9 mouse cellular contexts compared by ENCODE assay signal in genomic region chr1:66468704-66469020, GRCm38 (mm10). TPM values are rescaled to one million over a fixed set of nuclear protein-coding genes. Genes with fewer than 3 reads are reported as not detected.
A peak's percentile ranks its signal among the peaks of the same experiment; 100 is the strongest.
DNase-seq lines count a peak whose midpoint lies in the region; ATAC-seq and TF ChIP-seq lines count a peak whose summit lies in the region.
"Had no signal": no experiment of that assay in that cellular context is flagged by ENCODE, and none has a peak within 500 bp of the region (broad histone marks: within the 10 kb centered on the region; RNA-seq: fewer than 3 reads in every experiment).

No protein-coding gene starts in this region.

- H3K4me1 ChIP-seq in hindbrain, embryonic 14.5 days (replicated peaks; ENCODE audit: control insufficient read depth, insufficient read depth, low read length), result 0 out of 2 replicates have a peak, but pooled peaks cover 13% of the 10 kb centered on the region
- H3K4me1 ChIP-seq in olfactory bulb, adult 2 months (ENCODE audit: control insufficient read depth, insufficient read depth, low read length), result 0 out of 2 replicates have a peak, but pooled peaks cover 3% of the 10 kb centered on the region
- H3K4me1 ChIP-seq in kidney, adult 2 months (ENCODE audit: control insufficient read depth, insufficient read depth, low read length), result no peaks in the 10 kb centered on the region

- WGBS in hindbrain, embryonic 14.5 days, result 11% methylated on average over 3 of the region's 3 CpGs
- WGBS in olfactory bulb, adult 2 months, result 4% methylated on average over 3 of the region's 3 CpGs
- 32% methylated on average over 3 of the region's 3 CpGs for WGBS in kidney, adult 2 months

- peak overlapping the region; percentile 62 for H3K4me3 ChIP-seq in hindbrain, embryonic 14.5 days (replicated peaks; ENCODE audit: low read length)
- H3K4me3 ChIP-seq in olfactory bulb, adult 2 months (ENCODE audit: insufficient read depth, low read depth, low read length), result peak overlapping the region; percentile 72
- H3K4me3 ChIP-seq in kidney, adult 2 months (ENCODE audit: insufficient read depth, low read depth, low read length), result no peak overlapping the region

- H3K27me3 ChIP-seq in hindbrain, embryonic 14.5 days (ENCODE audit: control insufficient read depth, insufficient read depth, low read length), result no peaks in the 10 kb centered on the region
- H3K27me3 ChIP-seq in kidney, adult 2 months (replicated peaks; ENCODE audit: control insufficient read depth, insufficient read depth, low read length), result peaks cover 3% of the 10 kb centered on the region

- no peaks in the 10 kb centered on the region for H3K36me3 ChIP-seq in hindbrain, embryonic 14.5 days (replicated peaks; ENCODE audit: control insufficient read depth, insufficient read depth)
- H3K36me3 ChIP-seq in kidney, adult 2 months (ENCODE audit: control insufficient read depth, insufficient read depth, low read length), result no peaks in the 10 kb centered on the region

- TF ChIP-seq POLR2A in olfactory bulb, adult 2 months (IDR thresholded peaks at IDR 0.05; ENCODE audit: insufficient read depth, low read depth, low read length), result no peak
- TF ChIP-seq POLR2A in kidney, adult 2 months (IDR thresholded peaks at IDR 0.05; ENCODE audit: low read depth, low read length), result no peak

- intact Hi-C loops in left cerebral cortex, postnatal 4 days (cut with DNase I), result no loop called here

- ATAC-seq in hindbrain, embryonic 14.5 days (ENCODE audit: low FRiP score), result peak; percentile 49
- no peak for ATAC-seq in megakaryocyte, adult 5-6 weeks (ENCODE audit: poor library complexity, severe bottlenecking)

- peak; percentile 24 for DNase-seq in left cerebral cortex, postnatal 4 days
- DNase-seq in left cerebral cortex, adult 11 months (ENCODE audit: low spot score), result no peak
- DNase-seq in cerebellum, postnatal 25 days, result peak; percentile 74 to 83
- no peak for DNase-seq in hindbrain, embryonic 14.5 days (ENCODE audit: low spot score)
- DNase-seq in kidney, adult 2 months, result no peak
- no peak for DNase-seq in urinary bladder, postnatal 25 days (ENCODE audit: low spot score)

- no peak overlapping the region for H3K27ac ChIP-seq in hindbrain, embryonic 14.5 days
- peak overlapping the region; percentile 63 for H3K27ac ChIP-seq in olfactory bulb, adult 2 months (ENCODE audit: insufficient read depth, low read depth, low read length)
- H3K27ac ChIP-seq in kidney, adult 2 months (ENCODE audit: insufficient read depth, low read depth, low read length), result no peak overlapping the region

- H3K9me3 ChIP-seq in hindbrain, embryonic 14.5 days (ENCODE audit: control insufficient read depth, low read length), result no peaks in the 10 kb centered on the region

- peak overlapping the region; percentile 73 for H3K9ac ChIP-seq in hindbrain, embryonic 14.5 days

- peak overlapping the region; percentile 70 for H3K4me2 ChIP-seq in hindbrain, embryonic 14.5 days (replicated peaks)

- no peak for TF ChIP-seq CTCF in olfactory bulb, adult 2 months (IDR thresholded peaks at IDR 0.05; ENCODE audit: insufficient read depth, low read depth, low read length)
- no peak for TF ChIP-seq CTCF in kidney, adult 2 months (conservative IDR thresholded peaks at IDR 0.05; ENCODE audit: insufficient read depth, insufficient read length, low read depth, low read length)

RNA-seq across cellular contexts. Expression of gene Unc80, which starts 0.5 kb away (rescaled TPM):
- total RNA-seq in left cerebral cortex, postnatal 4 days (2021), result 10 to 100 TPM; 42.5 to 47.9 TPM
- polyA plus RNA-seq in hindbrain, embryonic 14.5 days (2014; fragmentation: Nextera tagmentation; extraction: Ambion mirVana), result 10.4 and 11.1 TPM in 2 replicates
- polyA plus RNA-seq in olfactory bulb, adult 2 months (2012; ENCODE audit: insufficient read depth, insufficient read length, low replicate concordance, missing spikeins), result 35.5 and 41.2 TPM in 2 replicates
- not detected in 2 replicates for total RNA-seq in megakaryocyte, adult 5-6 weeks (2015)
- not detected in 2 replicates for total RNA-seq in megakaryocyte, adult 5-6 weeks (2017)
- 0.04 and 0.06 TPM in 2 replicates for polyA plus RNA-seq in kidney, adult 2 months (2012; rRNA removed)
- polyA plus RNA-seq: liver, embryonic 16.5 days had no signal

Comparison
In these comparisons a context has a peak if more than half of its experiments do, and no peak if none do; other contexts are left out.
1. DNase-seq: peak in left cerebral cortex, postnatal 4 days (single experiment) and cerebellum, postnatal 25 days (2 of 2); none in left cerebral cortex, adult 11 months (single experiment), hindbrain, embryonic 14.5 days (single experiment), kidney, adult 2 months (single experiment) and urinary bladder, postnatal 25 days (single experiment).
2. RNA of gene Unc80, which starts 0.5 kb away (polyA plus RNA-seq): 35.5 to 41.2 TPM in olfactory bulb, adult 2 months and 10.4 to 11.1 TPM in hindbrain, embryonic 14.5 days; 0.04 to 0.06 TPM in kidney, adult 2 months; every median in the first group is over 10 times any median in the second.